Mouse (Mus musculus) liver, embryonic 18 days (tissue): ENCODE results near the gene Olfr65. TPM values are rescaled to one million over a fixed set of nuclear protein-coding genes. Genes with fewer than 3 reads are reported as not detected.

ENCODE experiments used
- polyA plus RNA-seq: library from polyadenylated mRNA; depleted of rRNA; stranded (reverse); fragments of >200 nt; gene quantifications from 2 replicates; pipeline ENCODE4 v1.2.3, GENCODE M21; 2012; rRNA removed

The Olfr65 gene
- polyA plus RNA-seq = not detected in 2 replicates

GRCm38 (mm10) chr7:103903187-103903586 is at the start of gene Olfr65:
TSS of gene Olfr65 (plus strand) at chr7:103903487.

DNA sequence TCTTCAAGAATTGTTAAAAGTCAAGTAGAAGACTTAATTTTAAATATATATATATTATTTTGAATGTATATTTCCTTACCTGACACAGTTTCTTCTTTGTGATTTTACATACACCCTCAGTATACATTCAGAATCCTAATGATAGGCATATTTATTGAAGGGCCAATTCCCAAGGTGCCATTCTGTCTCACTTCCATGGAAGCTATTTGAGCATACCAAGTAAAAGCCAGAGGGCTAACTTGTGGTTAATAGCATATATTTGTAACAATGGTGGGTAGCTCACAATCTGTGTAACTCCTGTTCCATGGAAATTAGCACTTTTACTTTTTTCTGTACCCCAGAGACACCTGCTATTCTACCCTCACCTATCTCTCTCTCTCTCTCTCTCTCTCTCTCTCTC is 17.1 kb upstream of the Olfr65 start, which contains the start of gene Olfr66:
Gene Olfr66, minus strand, starts transcription at position 101 of the 400 bp plus-strand sequence.

GRCm38 (mm10) chr7:103894385-103894784 is 8.9 kb upstream of the Olfr65 start, which contains the start of gene Olfr64:
TSS of gene Olfr64 (minus strand) at chr7:103894485.

DNA sequence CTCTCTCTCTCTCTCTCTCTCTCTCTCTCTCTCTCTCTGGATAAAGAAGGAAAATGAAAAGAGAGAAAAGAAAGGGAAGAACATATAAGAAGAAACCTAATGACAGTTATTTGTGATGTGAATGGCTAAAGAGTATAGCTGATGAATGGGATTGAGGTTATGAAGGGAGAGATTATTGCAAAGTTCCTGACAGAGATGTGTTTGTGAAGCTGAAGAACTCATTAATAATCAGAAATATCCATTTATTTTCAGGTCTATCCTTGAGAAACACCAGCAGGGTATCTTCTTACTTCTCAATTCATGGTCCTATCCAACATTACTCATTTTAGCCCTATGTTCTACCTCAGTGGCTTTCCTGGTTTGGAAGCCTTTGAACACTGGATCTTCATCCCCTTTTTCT is 25.2 kb downstream of the Olfr65 start, which contains the start of gene Olfr631:
Gene Olfr631, plus strand, starts transcription at position 301 of the 400 bp plus-strand sequence.

DNA sequence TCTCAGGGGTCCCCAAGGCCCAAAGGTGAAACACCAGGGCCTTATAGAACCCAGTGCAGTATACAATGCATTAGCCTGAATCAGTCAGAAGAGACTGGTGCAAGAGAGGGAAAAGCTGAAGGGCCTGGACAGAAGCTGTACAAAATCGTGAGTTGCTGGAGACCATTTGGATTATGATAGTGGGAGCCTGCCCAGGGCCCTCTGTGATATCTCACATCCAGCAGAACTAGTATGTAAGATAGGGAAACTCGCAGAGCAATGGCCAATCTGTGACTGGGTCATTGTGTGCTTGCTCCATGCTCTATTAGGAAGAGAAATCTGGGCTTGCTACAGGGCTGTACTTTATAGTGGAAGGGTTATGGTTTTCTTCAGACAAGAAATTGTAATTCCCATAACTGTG is 31.0 kb downstream of the Olfr65 start, which contains the start of gene Olfr632:
Gene Olfr632, plus strand, starts transcription at position 84 of the 400 bp plus-strand sequence.

DNA sequence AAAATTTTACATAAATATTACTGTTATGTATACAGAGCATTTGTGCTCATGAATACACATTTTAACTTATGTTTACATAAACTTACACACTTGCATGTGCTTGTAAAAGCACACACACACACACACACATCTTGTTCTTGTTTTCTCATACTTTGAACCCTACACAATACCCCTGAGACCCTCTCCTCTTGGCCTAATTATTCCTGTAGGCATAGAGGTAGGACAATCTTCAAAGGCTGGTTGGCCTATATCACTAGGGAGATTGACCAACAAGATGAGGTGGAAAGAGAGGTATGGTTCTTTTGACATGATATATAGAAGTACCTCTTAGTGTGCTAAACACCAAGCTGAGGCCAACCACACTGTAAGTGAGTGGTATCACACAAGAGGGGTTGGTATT is 40.9 kb downstream of the Olfr65 start, which contains the start of gene Olfr633:
Gene Olfr633, plus strand, starts transcription at position 301 of the 400 bp plus-strand sequence.

Other genes starting within 250 kb of the Olfr65 start
- gene Olfr623, start 239.8 kb upstream of the Olfr65 start, polyA plus RNA-seq = not detected in 2 replicates
- gene Olfr624, start 232.3 kb upstream of the Olfr65 start, polyA plus RNA-seq = 0.01 TPM in 2 replicates
- gene Olfr625-ps1, start 220.8 kb upstream of the Olfr65 start, polyA plus RNA-seq = not detected in 2 replicates
- not detected in 2 replicates for gene Olfr243, start 188.8 kb upstream of the Olfr65 start, polyA plus RNA-seq
- not detected in 2 replicates for gene Olfr628, start 173.1 kb upstream of the Olfr65 start, polyA plus RNA-seq
- 0.03 and 0.10 TPM in 2 replicates for gene Olfr629, start 158.5 kb upstream of the Olfr65 start, polyA plus RNA-seq
- gene Olfr630, start 146.2 kb upstream of the Olfr65 start, polyA plus RNA-seq = 0.01 and 0.02 TPM in 2 replicates
- 0.03 TPM in 1 of 2 replicates, not detected in the other for gene Olfr69, start 131.9 kb upstream of the Olfr65 start, polyA plus RNA-seq
- gene Olfr68, start 123.8 kb upstream of the Olfr65 start, polyA plus RNA-seq = 0.04 and 0.08 TPM in 2 replicates
- gene Olfr67, start 111.7 kb upstream of the Olfr65 start, polyA plus RNA-seq = 0.01 TPM in 2 replicates
- 28,363 and 31,511 TPM in 2 replicates for gene Hbb-bt, start 89.5 kb upstream of the Olfr65 start, polyA plus RNA-seq
- gene Hbb-bs, start 75.4 kb upstream of the Olfr65 start, polyA plus RNA-seq = 108,653 and 122,218 TPM in 2 replicates
- not detected in 2 replicates for gene Hbb-bh2, start 63.0 kb upstream of the Olfr65 start, polyA plus RNA-seq
- gene Hbb-bh1, start 60.3 kb upstream of the Olfr65 start, polyA plus RNA-seq = 3.5 and 3.6 TPM in 2 replicates
- gene Hbb-y, start 50.3 kb upstream of the Olfr65 start, polyA plus RNA-seq = 8.8 and 9.9 TPM in 2 replicates
- gene Olfr66, start 17.2 kb upstream of the Olfr65 start, polyA plus RNA-seq = not detected in 2 replicates
- not detected in 2 replicates for gene Olfr64, start 9.0 kb upstream of the Olfr65 start, polyA plus RNA-seq
- gene Olfr631, start 25.3 kb downstream of the Olfr65 start, polyA plus RNA-seq = 0.23 and 0.30 TPM in 2 replicates
- 0.49 and 0.53 TPM in 2 replicates for gene Olfr632, start 30.9 kb downstream of the Olfr65 start, polyA plus RNA-seq
- gene Olfr633, start 41.0 kb downstream of the Olfr65 start, polyA plus RNA-seq = 0.01 TPM in 1 of 2 replicates, not detected in the other
- gene Olfr635, start 67.7 kb downstream of the Olfr65 start, polyA plus RNA-seq = 0.01 TPM in 1 of 2 replicates, not detected in the other
- 0.04 TPM in 1 of 2 replicates, not detected in the other for gene Olfr638, start 95.3 kb downstream of the Olfr65 start, polyA plus RNA-seq
- not detected in 2 replicates for gene Olfr639, start 113.8 kb downstream of the Olfr65 start, polyA plus RNA-seq
- not detected in 2 replicates for gene Olfr640, start 122.1 kb downstream of the Olfr65 start, polyA plus RNA-seq
- gene Olfr641, start 132.0 kb downstream of the Olfr65 start, polyA plus RNA-seq = not detected in 2 replicates
- not detected in 2 replicates for gene Olfr642, start 149.2 kb downstream of the Olfr65 start, polyA plus RNA-seq
- not detected in 2 replicates for gene 4930516K23Rik, start 158.0 kb downstream of the Olfr65 start, polyA plus RNA-seq
- not detected in 2 replicates for gene Olfr644, start 168.4 kb downstream of the Olfr65 start, polyA plus RNA-seq
- gene Olfr645, start 182.0 kb downstream of the Olfr65 start, polyA plus RNA-seq = not detected in 2 replicates
- gene Olfr646, start 201.4 kb downstream of the Olfr65 start, polyA plus RNA-seq = not detected in 2 replicates
- gene Ubqln5, start 226.3 kb downstream of the Olfr65 start, polyA plus RNA-seq = not detected in 2 replicates
- gene Olfr643, start 233.9 kb downstream of the Olfr65 start, polyA plus RNA-seq = not detected in 2 replicates
- gene Ubqln3, start 239.8 kb downstream of the Olfr65 start, polyA plus RNA-seq = not detected in 2 replicates
- gene Ubqlnl, start 247.1 kb downstream of the Olfr65 start, polyA plus RNA-seq = not detected in 2 replicates